Mouse (Mus musculus): ENCODE results near the gene Zmym1. TPM values are rescaled to one million over a fixed set of nuclear protein-coding genes. Genes with fewer than 3 reads are reported as not detected.
"Not testable (repeated sequence)": the region's sequence is repeated elsewhere in the genome, so short reads cannot be mapped to it uniquely, and the experiment has no call there.

Gene Zmym1
- polyA plus RNA-seq, 1 experiment: 0.77 TPM

DNA sequence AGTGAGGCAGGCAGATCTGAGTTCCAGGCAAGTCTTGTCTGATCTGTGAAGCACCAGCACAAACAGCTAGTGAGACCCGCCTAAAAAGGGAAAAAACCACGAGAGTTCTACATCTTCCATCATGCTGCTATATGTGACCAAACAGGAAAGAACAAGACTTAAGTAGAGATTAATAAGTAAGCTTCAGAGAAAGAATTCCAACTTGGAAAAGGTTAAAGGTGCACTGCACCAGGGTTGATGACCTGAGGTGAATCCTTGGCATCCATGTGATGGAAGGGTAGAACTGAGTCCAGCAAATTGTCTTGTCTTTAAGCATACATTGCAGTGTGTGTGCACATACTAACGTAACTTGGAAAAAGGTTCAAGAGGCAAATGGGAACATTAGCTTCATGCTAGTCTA lies 23.8 kb downstream of the Zmym1 start:
- peaks cover 55% of the 10 kb centered on the region for H3K4me1 ChIP-seq

DNA sequence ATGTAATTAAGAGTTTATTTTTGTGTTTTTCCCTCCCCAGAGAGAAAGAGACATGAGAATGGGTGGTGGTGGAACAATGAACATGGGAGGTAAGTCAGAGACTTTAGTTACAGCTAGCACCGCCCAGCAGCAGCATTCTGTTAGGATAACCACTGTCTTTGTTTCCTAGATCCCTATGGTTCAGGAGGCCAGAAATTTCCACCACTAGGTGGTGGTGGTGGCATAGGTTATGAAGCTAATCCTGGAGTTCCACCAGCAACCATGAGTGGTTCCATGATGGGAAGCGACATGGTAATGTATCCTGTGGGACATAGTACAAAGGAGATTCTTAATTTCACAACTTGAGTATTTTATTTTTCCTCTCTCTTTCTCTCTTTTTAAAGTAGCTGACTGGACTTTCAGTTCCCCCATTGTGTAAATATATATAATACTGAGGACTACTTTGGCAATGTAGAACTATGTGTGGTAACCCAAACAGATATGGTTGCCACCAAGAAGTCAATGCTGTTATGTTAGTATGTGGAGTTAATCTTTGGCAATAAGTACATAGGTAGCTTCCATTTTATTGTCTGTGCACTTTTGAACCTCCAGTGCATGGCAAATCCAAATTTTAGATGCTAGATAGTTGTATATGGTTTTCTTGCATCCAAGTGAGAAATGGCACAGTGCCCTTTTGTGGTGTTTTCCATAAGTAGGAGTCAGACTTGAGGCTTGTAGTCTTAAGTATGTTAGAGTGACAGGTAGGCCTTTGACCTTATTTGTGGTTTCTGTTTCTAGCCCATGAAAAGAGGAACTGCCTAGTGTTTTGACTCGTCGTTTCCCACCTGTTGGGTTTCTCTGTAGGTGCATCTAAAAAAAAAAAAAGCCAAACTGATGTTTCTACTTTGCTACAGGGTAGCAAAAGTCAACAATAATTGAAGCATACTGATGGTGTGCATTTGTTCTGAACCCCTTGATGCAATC lies 33.4 kb downstream of the Zmym1 start:
- TF ChIP-seq FLI1 (IDR thresholded peaks at IDR 0.05; ENCODE audit: low read length) (no peak), GATA1 (IDR thresholded peaks at IDR 0.05; ENCODE audit: borderline replicate concordance, low read length) (no peak)
- peaks cover 48% of the 10 kb centered on the region for H3K4me1 ChIP-seq
- no peaks in the 10 kb centered on the region for H3K9me3 ChIP-seq

More for the DNA sequence above, 23.8 kb downstream of the Zmym1 start:
- Histone ChIP-seq H3K9me3 (no peaks in the 10 kb centered on the region), H3K27me3 (replicated peaks) (no peaks in the 10 kb centered on the region), H3K36me3 (replicated peaks; ENCODE audit: low read length) (peaks cover 94% of the 10 kb centered on the region), H3K4me3 (replicated peaks) (no peak overlapping the region)
- TF ChIP-seq GATA1 (IDR thresholded peaks at IDR 0.05; ENCODE audit: borderline replicate concordance, low read length) (no peak), FLI1 (IDR thresholded peaks at IDR 0.05; ENCODE audit: low read length) (no peak)

DNA sequence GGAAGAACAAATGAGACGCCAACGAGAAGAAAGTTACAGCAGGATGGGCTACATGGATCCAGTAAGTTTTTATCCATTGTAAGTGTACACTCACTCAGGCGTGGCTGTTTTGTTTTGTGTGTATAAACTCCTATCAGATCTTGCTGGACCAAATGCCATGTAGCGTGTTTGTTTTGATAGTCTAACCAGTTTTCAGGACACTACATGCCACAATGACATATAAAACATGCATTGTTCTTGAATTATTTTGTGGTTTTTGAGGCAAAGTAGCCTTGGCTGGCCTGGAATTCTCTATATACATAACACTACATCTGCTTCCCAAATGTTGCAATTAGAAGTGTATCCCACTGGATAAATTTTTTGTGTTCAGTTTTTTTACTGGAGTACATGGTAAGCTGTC lies 34.1 kb downstream of the Zmym1 start:
- Histone ChIP-seq H3K4me3 (replicated peaks) (no peak overlapping the region), H3K27me3 (replicated peaks) (no peaks in the 10 kb centered on the region), H3K4me1 (peaks cover 44% of the 10 kb centered on the region), H3K36me3 (replicated peaks; ENCODE audit: low read length) (peaks cover 95% of the 10 kb centered on the region), H3K9me3 (no peaks in the 10 kb centered on the region)
- TF ChIP-seq GATA1 (IDR thresholded peaks at IDR 0.05; ENCODE audit: borderline replicate concordance, low read length): no peak
- no peak for TF ChIP-seq FLI1 (IDR thresholded peaks at IDR 0.05; ENCODE audit: low read length)

More for the DNA sequence above, 33.4 kb downstream of the Zmym1 start:
- no peaks in the 10 kb centered on the region for H3K27me3 ChIP-seq (replicated peaks)
- H3K4me3 ChIP-seq (replicated peaks): no peak overlapping the region
- peaks cover 100% of the 10 kb centered on the region for H3K36me3 ChIP-seq (replicated peaks; ENCODE audit: low read length)

DNA sequence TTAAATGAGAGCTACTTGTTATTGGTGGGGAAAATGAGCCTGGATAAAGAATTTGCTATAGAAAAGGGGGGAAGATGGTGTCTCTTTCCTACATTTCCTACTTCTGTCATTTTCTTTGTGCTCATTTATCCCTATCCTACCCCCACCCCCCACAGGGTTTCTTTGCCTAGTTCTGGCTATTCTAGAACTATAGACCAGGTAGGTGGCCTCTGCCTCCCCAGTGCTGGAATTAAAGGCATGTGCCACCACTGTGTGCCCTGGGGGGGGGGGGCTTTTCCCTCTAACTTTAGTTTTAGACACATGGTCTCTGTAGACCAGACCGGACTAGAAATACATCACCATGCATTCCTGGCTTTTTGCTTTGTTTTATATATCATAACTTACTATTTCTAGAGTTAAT lies 36.7 kb downstream of the Zmym1 start:
- TF ChIP-seq GATA1 (IDR thresholded peaks at IDR 0.05; ENCODE audit: borderline replicate concordance, low read length) (no peak), FLI1 (IDR thresholded peaks at IDR 0.05; ENCODE audit: low read length) (no peak)
- H3K9me3 ChIP-seq: no peaks in the 10 kb centered on the region
- H3K4me1 ChIP-seq: peaks cover 44% of the 10 kb centered on the region
- H3K36me3 ChIP-seq (replicated peaks; ENCODE audit: low read length): peaks cover 69% of the 10 kb centered on the region
- no peaks in the 10 kb centered on the region for H3K27me3 ChIP-seq (replicated peaks)
- peak overlapping the region; percentile 99 for H3K4me3 ChIP-seq (replicated peaks)

DNA sequence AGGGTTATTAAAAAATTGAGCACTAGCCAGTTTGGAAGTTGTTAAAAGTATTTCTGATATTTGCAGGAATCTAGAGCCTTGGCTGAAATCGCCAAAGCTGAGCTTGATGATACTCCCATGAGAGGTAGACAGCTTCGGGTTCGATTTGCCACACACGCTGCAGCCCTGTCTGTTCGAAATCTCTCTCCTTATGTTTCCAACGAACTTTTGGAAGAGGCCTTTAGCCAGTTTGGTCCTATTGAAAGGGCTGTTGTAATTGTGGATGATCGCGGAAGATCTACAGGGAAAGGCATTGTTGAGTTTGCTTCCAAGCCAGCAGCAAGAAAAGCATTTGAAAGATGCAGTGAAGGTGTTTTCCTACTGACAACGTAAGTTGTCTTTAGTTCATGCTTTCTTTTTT lies 37.8 kb downstream of the Zmym1 start:
- Histone ChIP-seq H3K4me3 (replicated peaks) (peak overlapping the region; percentile 99), H3K27me3 (replicated peaks) (no peaks in the 10 kb centered on the region), H3K4me1 (peaks cover 38% of the 10 kb centered on the region), H3K36me3 (replicated peaks; ENCODE audit: low read length) (peaks cover 59% of the 10 kb centered on the region), H3K9me3 (no peaks in the 10 kb centered on the region)
- TF ChIP-seq FLI1 (IDR thresholded peaks at IDR 0.05; ENCODE audit: low read length): no peak
- no peak for TF ChIP-seq GATA1 (IDR thresholded peaks at IDR 0.05; ENCODE audit: borderline replicate concordance, low read length)

DNA sequence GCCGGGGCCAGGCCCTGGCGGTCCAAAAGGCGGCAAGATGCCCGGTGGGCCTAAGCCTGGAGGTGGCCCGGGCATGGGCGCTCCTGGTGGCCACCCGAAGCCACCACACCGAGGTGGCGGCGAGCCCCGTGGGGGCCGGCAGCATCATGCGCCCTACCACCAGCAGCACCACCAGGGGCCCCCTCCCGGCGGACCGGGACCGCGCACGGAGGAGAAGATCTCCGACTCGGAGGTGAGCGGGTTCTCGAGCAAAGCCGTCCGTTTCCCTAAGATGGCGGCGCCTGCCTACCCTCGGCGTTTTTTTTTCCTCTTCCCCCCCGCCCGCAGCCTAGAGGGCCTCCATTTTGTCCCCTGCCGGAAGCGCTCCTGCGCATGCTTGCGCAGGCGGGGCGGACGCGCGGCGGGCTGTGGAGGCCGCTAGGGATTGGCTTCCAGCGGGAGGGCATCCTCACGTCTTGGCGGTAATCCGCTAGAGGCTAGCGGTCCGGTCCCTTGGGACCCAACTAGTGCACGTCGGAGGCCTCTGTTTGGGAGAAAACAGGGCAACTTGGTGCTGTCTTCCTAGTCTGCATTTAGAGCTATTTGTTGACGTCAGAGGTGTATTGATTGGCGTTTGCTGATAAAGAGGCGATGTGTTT lies 38.8 kb downstream of the Zmym1 start:
- Histone ChIP-seq H3K9me3 (no peaks in the 10 kb centered on the region), H3K4me3 (replicated peaks) (peak overlapping the region; percentile 99), H3K27me3 (replicated peaks) (no peaks in the 10 kb centered on the region), H3K36me3 (replicated peaks; ENCODE audit: low read length) (peaks cover 48% of the 10 kb centered on the region), H3K4me1 (peaks cover 33% of the 10 kb centered on the region)
- TF ChIP-seq GATA1 (IDR thresholded peaks at IDR 0.05; ENCODE audit: borderline replicate concordance, low read length) (no peak), FLI1 (IDR thresholded peaks at IDR 0.05; ENCODE audit: low read length) (peak; percentile 55; the same call in 1 of the 2 replicates)

DNA sequence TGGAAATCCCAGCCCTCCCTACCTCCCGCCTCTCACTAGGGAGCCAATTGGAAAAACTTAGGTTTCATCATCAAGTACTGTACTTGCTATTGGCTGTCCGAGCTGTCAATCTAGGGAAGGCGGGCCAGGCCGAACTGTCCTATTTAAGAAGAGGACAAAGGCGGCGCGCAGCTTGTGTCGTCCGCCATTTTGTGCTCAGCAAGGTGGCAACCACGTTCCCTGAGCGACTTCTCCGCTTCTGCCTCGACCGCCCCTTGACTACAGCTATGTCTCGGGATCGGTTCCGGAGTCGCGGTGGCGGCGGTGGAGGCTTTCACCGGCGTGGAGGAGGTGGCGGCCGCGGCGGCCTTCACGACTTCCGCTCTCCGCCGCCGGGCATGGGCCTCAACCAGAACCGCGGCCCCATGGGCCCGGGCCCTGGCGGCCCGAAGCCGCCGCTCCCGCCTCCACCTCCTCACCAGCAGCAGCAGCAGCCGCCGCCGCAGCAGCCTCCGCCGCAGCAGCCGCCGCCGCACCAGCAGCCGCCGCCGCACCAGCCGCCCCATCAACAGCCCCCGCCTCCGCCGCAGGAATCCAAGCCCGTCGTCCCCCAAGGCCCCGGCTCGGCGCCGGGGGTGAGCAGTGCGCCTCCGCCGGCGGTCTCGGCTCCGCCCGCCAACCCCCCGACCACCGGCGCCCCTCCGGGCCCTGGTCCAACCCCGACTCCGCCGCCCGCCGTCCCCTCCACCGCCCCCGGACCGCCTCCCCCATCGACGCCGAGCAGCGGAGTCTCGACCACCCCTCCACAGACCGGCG lies 39.6 kb downstream of the Zmym1 start, which contains the start of gene Sfpq:
Gene Sfpq (plus strand): TSS at position 174 of the 795 bp plus-strand sequence.
- Histone ChIP-seq H3K4me3 (replicated peaks) (peak within 1 kb of the TSS; percentile 99), H3K27me3 (replicated peaks) (no peaks in the 10 kb centered on the region)
- TF ChIP-seq FLI1 (IDR thresholded peaks at IDR 0.05; ENCODE audit: low read length): no peak
- TF ChIP-seq GATA1 (IDR thresholded peaks at IDR 0.05; ENCODE audit: borderline replicate concordance, low read length): no peak

DNA sequence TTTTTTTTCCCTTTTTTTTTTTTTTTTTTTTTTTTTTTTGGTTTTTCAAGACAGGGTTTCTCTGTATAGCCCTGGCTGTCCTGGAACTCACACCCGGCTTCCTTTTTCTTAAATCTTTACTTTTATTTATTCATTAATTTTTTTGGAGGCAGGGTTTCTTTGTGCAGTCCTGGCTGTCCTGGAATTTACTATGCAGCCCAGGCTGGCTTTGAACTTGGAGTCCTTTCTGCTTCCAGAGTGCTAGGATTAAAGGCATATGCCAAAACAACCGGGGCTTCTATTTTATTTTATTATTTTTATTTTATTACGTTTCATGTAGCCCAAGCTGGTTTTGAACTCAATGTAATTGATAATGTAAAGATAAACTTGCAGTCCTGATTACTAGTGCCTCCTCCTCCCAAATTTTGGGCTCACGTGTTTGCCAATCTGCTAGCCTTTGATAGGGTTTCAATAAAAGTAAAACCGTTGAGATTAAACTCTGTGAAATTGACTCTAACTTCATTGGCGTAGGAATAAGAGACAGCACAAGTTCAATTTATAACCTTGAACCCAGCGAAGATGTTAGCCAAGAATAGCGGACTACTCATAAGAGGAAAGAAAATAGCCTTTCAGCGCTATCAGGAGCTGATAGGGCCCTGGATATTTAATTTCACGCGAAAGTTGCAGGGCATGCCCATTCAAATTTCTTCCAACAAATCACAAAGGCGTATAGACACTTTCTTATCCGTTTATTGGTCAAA lies 40.4 kb downstream of the Zmym1 start:
- H3K9me3 ChIP-seq: no peaks in the 10 kb centered on the region
- peak overlapping the region; percentile 99 for H3K4me3 ChIP-seq (replicated peaks)
- H3K27me3 ChIP-seq (replicated peaks): no peaks in the 10 kb centered on the region
- peaks cover 28% of the 10 kb centered on the region for H3K4me1 ChIP-seq
- H3K36me3 ChIP-seq (replicated peaks; ENCODE audit: low read length): peaks cover 33% of the 10 kb centered on the region
- no peak for TF ChIP-seq FLI1 (IDR thresholded peaks at IDR 0.05; ENCODE audit: low read length)
- no peak for TF ChIP-seq GATA1 (IDR thresholded peaks at IDR 0.05; ENCODE audit: borderline replicate concordance, low read length)

More for the DNA sequence above, 39.6 kb downstream of the Zmym1 start, which contains the start of gene Sfpq:
- H3K36me3 ChIP-seq (replicated peaks; ENCODE audit: low read length): peaks cover 40% of the 10 kb centered on the region
- H3K9me3 ChIP-seq: no peaks in the 10 kb centered on the region
- peaks cover 26% of the 10 kb centered on the region for H3K4me1 ChIP-seq

DNA sequence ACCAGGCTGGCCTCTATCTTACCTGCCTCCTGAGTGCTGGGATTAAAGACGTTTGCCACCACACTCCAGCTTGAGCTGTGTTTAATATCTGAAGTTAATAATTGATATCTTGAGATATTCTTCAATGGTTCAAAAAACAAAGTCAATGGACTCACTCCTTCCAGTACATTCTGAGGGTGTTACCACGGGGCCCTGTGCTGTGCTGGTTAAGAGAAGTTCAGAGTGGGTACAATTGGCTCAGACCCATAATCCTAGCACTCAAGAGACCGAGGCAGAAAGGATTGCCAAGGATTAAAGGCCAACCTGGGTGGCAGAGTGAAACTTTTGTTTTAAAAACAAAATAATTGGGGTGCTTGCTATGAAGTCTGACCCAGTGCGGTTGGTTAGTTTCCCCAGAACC lies 44.6 kb downstream of the Zmym1 start:
- Histone ChIP-seq H3K4me1 (peaks cover 15% of the 10 kb centered on the region), H3K36me3 (replicated peaks; ENCODE audit: low read length) (no peaks in the 10 kb centered on the region), H3K9me3 (no peaks in the 10 kb centered on the region), H3K4me3 (replicated peaks) (no peak overlapping the region), H3K27me3 (replicated peaks) (no peaks in the 10 kb centered on the region)
- TF ChIP-seq FLI1 (IDR thresholded peaks at IDR 0.05; ENCODE audit: low read length) (no peak), GATA1 (IDR thresholded peaks at IDR 0.05; ENCODE audit: borderline replicate concordance, low read length) (no peak)

DNA sequence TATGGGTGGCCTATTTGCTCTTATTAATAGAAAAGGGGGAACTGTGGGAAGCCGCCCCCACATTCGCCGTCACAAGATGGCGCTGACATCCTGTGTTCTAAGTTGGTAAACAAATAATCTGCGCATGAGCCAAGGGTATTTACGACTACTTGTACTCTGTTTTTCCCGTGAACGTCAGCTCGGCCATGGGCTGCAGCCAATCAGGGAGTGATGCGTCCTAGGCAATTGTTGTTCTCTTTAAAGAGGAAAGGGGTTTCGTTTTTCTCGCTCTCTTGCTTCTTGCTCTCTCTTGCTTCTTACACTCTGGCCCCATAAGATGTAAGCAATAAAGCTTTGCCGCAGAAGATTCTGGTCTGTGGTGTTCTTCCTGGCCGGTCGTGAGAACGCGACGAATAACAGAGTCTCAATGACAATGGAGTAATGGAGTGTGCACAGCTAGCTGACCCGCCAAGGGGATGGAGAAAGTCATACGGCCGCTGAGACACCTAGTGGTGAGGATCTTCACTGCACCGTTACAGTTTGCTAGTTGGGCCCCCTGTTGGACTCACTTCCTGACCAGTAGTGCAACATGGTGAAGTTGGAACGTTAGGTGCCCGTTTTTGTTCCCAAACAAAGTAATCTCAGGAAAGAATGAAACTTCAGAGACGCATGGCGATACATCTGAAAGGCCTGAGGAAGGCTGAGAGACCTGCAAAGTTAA lies 45.5 kb downstream of the Zmym1 start:
- H3K36me3 ChIP-seq (replicated peaks; ENCODE audit: low read length); H3K4me3 ChIP-seq (replicated peaks): not testable (repeated sequence)
- H3K4me1 ChIP-seq: peaks cover 15% of the 10 kb centered on the region

More for the DNA sequence above, 45.5 kb downstream of the Zmym1 start:
- H3K9me3 ChIP-seq; H3K27me3 ChIP-seq (replicated peaks): not testable (repeated sequence)
